Mouse (Mus musculus): ENCODE results near the gene 9130213A22Rik. TPM values are rescaled to one million over a fixed set of nuclear protein-coding genes. Genes with fewer than 3 reads are reported as not detected.
"Not testable (repeated sequence)": the region's sequence is repeated elsewhere in the genome, so short reads cannot be mapped to it uniquely, and the experiment has no call there.

Gene 9130213A22Rik
- polyA plus RNA-seq, 1 experiment from 2014 or later: not detected

- no peaks in the 10 kb centered on the region for H3K27me3 ChIP-seq (ENCODE audit: control insufficient read depth, insufficient read depth, low read length)
- H3K36me3 ChIP-seq (ENCODE audit: control insufficient read depth, insufficient read depth, low read length): peaks cover 2% of the 10 kb centered on the region
- H3K27ac ChIP-seq (ENCODE audit: low read depth, low read length): 0 out of 2 replicates have a peak overlapping the region, but pooled peaks have one; percentile 73
- no peaks in the 10 kb centered on the region for H3K9me3 ChIP-seq (ENCODE audit: control insufficient read depth, low read length)
- peak overlapping the region; percentile 46 for H3K9ac ChIP-seq (ENCODE audit: low read length)
- peak overlapping the region; percentile 92 for H3K4me2 ChIP-seq (ENCODE audit: low read depth, low read length, severe bottlenecking)
- peaks cover 34% of the 10 kb centered on the region for H3K4me1 ChIP-seq (replicated peaks; ENCODE audit: control insufficient read depth, insufficient read depth, low read length)
- DNase-seq (ENCODE audit: low spot score) (no peak), ATAC-seq (replicated peaks; ENCODE audit: low FRiP score) (no peak)
- 14% methylated on average over 9 of the region's 9 CpGs for WGBS
- peak overlapping the region; percentile 22 for H3K4me3 ChIP-seq (ENCODE audit: low read depth, low read length)
These were observed 25.9 kb downstream of the 9130213A22Rik start for GRCm38 (mm10) chr11:69096360-69096986.

GRCm38 (mm10) chr11:69095511-69096231 is 26.7 kb downstream of the 9130213A22Rik start:
- 3% methylated on average over 27 of the region's 27 CpGs for WGBS
- ATAC-seq (replicated peaks; ENCODE audit: low FRiP score): no peak

GRCm38 (mm10) chr11:69094697-69095429 is 27.5 kb downstream of the 9130213A22Rik start, which contains the start of gene Per1:
TSS of gene Per1 (plus strand) at chr11:69095217.
- H3K27me3 ChIP-seq (ENCODE audit: control insufficient read depth, insufficient read depth, low read length): no peaks in the 10 kb centered on the region
- DNase-seq (ENCODE audit: low spot score): peak; percentile 99
- H3K4me1 ChIP-seq (replicated peaks; ENCODE audit: control insufficient read depth, insufficient read depth, low read length): peaks cover 34% of the 10 kb centered on the region
- peak within 1 kb of the TSS; percentile 55; the same call in 1 of the 2 replicates for H3K27ac ChIP-seq (ENCODE audit: low read depth, low read length)
- H3K4me2 ChIP-seq (ENCODE audit: low read depth, low read length, severe bottlenecking): peak within 1 kb of the TSS; percentile 92
- H3K9me3 ChIP-seq (ENCODE audit: control insufficient read depth, low read length): no peaks in the 10 kb centered on the region
- WGBS: 0% methylated on average over 37 of the region's 37 CpGs
- H3K9ac ChIP-seq (ENCODE audit: low read length): peak within 1 kb of the TSS; percentile 46
- peak within 1 kb of the TSS; percentile 41 for H3K4me3 ChIP-seq (ENCODE audit: low read depth, low read length)
- no peaks in the 10 kb centered on the region; the same call in 1 of the 2 replicates for H3K36me3 ChIP-seq (ENCODE audit: control insufficient read depth, insufficient read depth, low read length)
- ATAC-seq (replicated peaks; ENCODE audit: low FRiP score): peak; percentile 91

More at GRCm38 (mm10) chr11:69095511-69096231, 26.7 kb downstream of the 9130213A22Rik start:
- Histone ChIP-seq H3K4me2 (ENCODE audit: low read depth, low read length, severe bottlenecking) (peak overlapping the region; percentile 92), H3K27me3 (ENCODE audit: control insufficient read depth, insufficient read depth, low read length) (no peaks in the 10 kb centered on the region), H3K27ac (ENCODE audit: low read depth, low read length) (peak overlapping the region; percentile 55; the same call in 1 of the 2 replicates), H3K4me3 (ENCODE audit: low read depth, low read length) (peak overlapping the region; percentile 41), H3K4me1 (replicated peaks; ENCODE audit: control insufficient read depth, insufficient read depth, low read length) (peaks cover 34% of the 10 kb centered on the region), H3K9me3 (ENCODE audit: control insufficient read depth, low read length) (no peaks in the 10 kb centered on the region), H3K9ac (ENCODE audit: low read length) (peak overlapping the region; percentile 46), H3K36me3 (ENCODE audit: control insufficient read depth, insufficient read depth, low read length) (no peaks in the 10 kb centered on the region; the same call in 1 of the 2 replicates)
- DNase-seq (ENCODE audit: low spot score): no peak

GRCm38 (mm10) chr11:69093856-69094255 is 28.5 kb downstream of the 9130213A22Rik start:
- 88% methylated on average over 7 of the region's 7 CpGs for WGBS
- H3K4me1 ChIP-seq (replicated peaks; ENCODE audit: control insufficient read depth, insufficient read depth, low read length): peaks cover 38% of the 10 kb centered on the region
- H3K9me3 ChIP-seq (ENCODE audit: control insufficient read depth, low read length); ATAC-seq (replicated peaks; ENCODE audit: low FRiP score); DNase-seq (ENCODE audit: low spot score); H3K4me3 ChIP-seq (ENCODE audit: low read depth, low read length); H3K27me3 ChIP-seq (ENCODE audit: control insufficient read depth, insufficient read depth, low read length); H3K4me2 ChIP-seq (ENCODE audit: low read depth, low read length, severe bottlenecking); H3K27ac ChIP-seq (ENCODE audit: low read depth, low read length); H3K9ac ChIP-seq (ENCODE audit: low read length); H3K36me3 ChIP-seq (ENCODE audit: control insufficient read depth, insufficient read depth, low read length): not testable (repeated sequence)

GRCm38 (mm10) chr11:69092871-69093270 is 29.5 kb downstream of the 9130213A22Rik start:
- 87% methylated on average over 4 of the region's 4 CpGs for WGBS
- Histone ChIP-seq H3K4me1 (replicated peaks; ENCODE audit: control insufficient read depth, insufficient read depth, low read length) (peaks cover 31% of the 10 kb centered on the region; the same call in 1 of the 2 replicates), H3K4me3 (ENCODE audit: low read depth, low read length) (no peak overlapping the region), H3K27ac (ENCODE audit: low read depth, low read length) (no peak overlapping the region), H3K36me3 (ENCODE audit: control insufficient read depth, insufficient read depth, low read length) (no peaks in the 10 kb centered on the region; the same call in 1 of the 2 replicates), H3K9ac (ENCODE audit: low read length) (no peak overlapping the region), H3K9me3 (ENCODE audit: control insufficient read depth, low read length) (no peaks in the 10 kb centered on the region), H3K27me3 (ENCODE audit: control insufficient read depth, insufficient read depth, low read length) (no peaks in the 10 kb centered on the region), H3K4me2 (ENCODE audit: low read depth, low read length, severe bottlenecking) (no peak overlapping the region)
- DNase-seq (ENCODE audit: low spot score) (no peak), ATAC-seq (replicated peaks; ENCODE audit: low FRiP score) (no peak)

- no peak overlapping the region for H3K4me2 ChIP-seq (ENCODE audit: low read depth, low read length, severe bottlenecking)
These were observed 30.0 kb downstream of the 9130213A22Rik start for GRCm38 (mm10) chr11:69092386-69092751.

GRCm38 (mm10) chr11:69091566-69092385 is 30.6 kb downstream of the 9130213A22Rik start:
- H3K4me1 ChIP-seq (replicated peaks; ENCODE audit: control insufficient read depth, insufficient read depth, low read length): peaks cover 20% of the 10 kb centered on the region; the same call in 1 of the 2 replicates
- H3K4me3 ChIP-seq (ENCODE audit: low read depth, low read length): no peak overlapping the region
- no peak overlapping the region for H3K9ac ChIP-seq (ENCODE audit: low read length)
- WGBS: 67% methylated on average over 7 of the region's 7 CpGs
- no peak for ATAC-seq (replicated peaks; ENCODE audit: low FRiP score)
- H3K27ac ChIP-seq (ENCODE audit: low read depth, low read length): no peak overlapping the region
- no peak overlapping the region for H3K4me2 ChIP-seq (ENCODE audit: low read depth, low read length, severe bottlenecking)
- H3K9me3 ChIP-seq (ENCODE audit: control insufficient read depth, low read length): no peaks in the 10 kb centered on the region
- DNase-seq (ENCODE audit: low spot score): no peak
- H3K27me3 ChIP-seq (ENCODE audit: control insufficient read depth, insufficient read depth, low read length): no peaks in the 10 kb centered on the region
- no peaks in the 10 kb centered on the region; the same call in 1 of the 2 replicates for H3K36me3 ChIP-seq (ENCODE audit: control insufficient read depth, insufficient read depth, low read length)

More at GRCm38 (mm10) chr11:69092386-69092751, 30.0 kb downstream of the 9130213A22Rik start:
- peak; percentile 89 for DNase-seq (ENCODE audit: low spot score)
- no peak overlapping the region for H3K9ac ChIP-seq (ENCODE audit: low read length)
- no peaks in the 10 kb centered on the region for H3K27me3 ChIP-seq (ENCODE audit: control insufficient read depth, insufficient read depth, low read length)
- no peak overlapping the region for H3K27ac ChIP-seq (ENCODE audit: low read depth, low read length)
- WGBS: 4% methylated on average over 3 of the region's 3 CpGs
- no peaks in the 10 kb centered on the region for H3K9me3 ChIP-seq (ENCODE audit: control insufficient read depth, low read length)
- peaks cover 26% of the 10 kb centered on the region; the same call in 1 of the 2 replicates for H3K4me1 ChIP-seq (replicated peaks; ENCODE audit: control insufficient read depth, insufficient read depth, low read length)
- ATAC-seq (replicated peaks; ENCODE audit: low FRiP score): no peak
- H3K36me3 ChIP-seq (ENCODE audit: control insufficient read depth, insufficient read depth, low read length): no peaks in the 10 kb centered on the region; the same call in 1 of the 2 replicates
- no peak overlapping the region for H3K4me3 ChIP-seq (ENCODE audit: low read depth, low read length)
